Mouse (Mus musculus) forebrain, embryonic 13.5 days (tissue): ENCODE measurements around the gene Cox11. TPM values are rescaled to one million over a fixed set of nuclear protein-coding genes. Genes with fewer than 3 reads are reported as not detected.
A peak's percentile ranks its signal among the peaks of the same experiment; 100 is the strongest.

Source experiments
- ATAC-seq: fragments of 200-750 bp; cut with Nextera tagmentation; 2 replicates; pipeline ENCODE4 v1.8.0; 2017
- H3K27ac ChIP-seq: fragments of 300-500 bp; sonication (generic); 2 replicates; pipeline ENCODE4 v1.5.1; 2015; ENCODE audit warnings: inconsistent platforms, mild to moderate bottlenecking, moderate library complexity
- H3K27me3 ChIP-seq: fragments of 300-500 bp; sonication (generic); 2 replicates; pipeline ENCODE4 v1.6.1; 2015; ENCODE audit warnings: mild to moderate bottlenecking, inconsistent platforms
- H3K36me3 ChIP-seq: fragments of 300-500 bp; sonication (generic); 2 replicates; pipeline ENCODE4 v1.6.1; 2015; ENCODE audit warnings: mild to moderate bottlenecking, inconsistent platforms; ENCODE audit not compliant: poor library complexity, severe bottlenecking
- H3K4me1 ChIP-seq: fragments of 300-500 bp; sonication (generic); 2 replicates; pipeline ENCODE4 v1.6.1; 2015; ENCODE audit warnings: inconsistent platforms
- H3K4me2 ChIP-seq: fragments of 300-500 bp; sonication (generic); 2 replicates; pipeline ENCODE4 v1.6.1; 2015; ENCODE audit warnings: inconsistent platforms, mild to moderate bottlenecking, moderate library complexity
- H3K4me3 ChIP-seq: fragments of 300-500 bp; sonication (generic); 2 replicates; pipeline ENCODE4 v1.5.1; 2015; ENCODE audit warnings: mild to moderate bottlenecking, inconsistent platforms
- H3K9ac ChIP-seq: fragments of 300-500 bp; sonication (generic); 2 replicates; pipeline ENCODE4 v1.6.1; 2015; ENCODE audit warnings: mild to moderate bottlenecking, inconsistent platforms
- H3K9me3 ChIP-seq: fragments of 300-500 bp; sonication (generic); replicated peaks from 2 replicates; pipeline ENCODE4 v1.6.1; 2016; ENCODE audit warnings: inconsistent platforms
- WGBS: fragments of 180-500 bp; shearing (Covaris S2); methylation state at CpG from one replicate; pipeline ENCODE4 v1.1.7; 2015; 5-methylcytosine and 5-hydroxymethylcytosine counted together
- polyA plus RNA-seq: library from polyadenylated mRNA; unstranded; fragments of >200 nt; fragmentation: Nextera tagmentation; extraction: Ambion mirVana; gene quantifications from 2 replicates; pipeline ENCODE4 v1.2.1, GENCODE M21; 2015

Cox11 gene
- polyA plus RNA-seq, 1 experiment from 2014 or later, result 31.5 TPM

DNA sequence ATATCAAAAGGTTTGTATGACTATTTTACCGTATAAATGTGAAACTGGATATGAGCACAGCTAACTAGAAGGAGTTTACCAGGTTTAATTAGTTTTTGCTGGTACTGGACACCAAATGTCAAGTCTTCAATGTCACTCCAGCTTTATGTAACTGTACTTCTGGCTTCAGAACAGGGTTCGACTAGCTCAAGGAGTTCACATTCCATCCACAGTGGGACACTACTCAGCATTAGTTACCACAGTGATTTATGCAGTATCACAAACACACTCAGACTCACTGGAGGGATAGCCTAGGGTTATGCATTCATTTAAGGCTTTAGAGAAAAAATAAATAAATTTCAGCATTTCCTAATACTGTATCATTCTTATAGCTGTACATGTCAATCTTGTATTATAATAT, 5.5 kb upstream of the Cox11 start:
- no peak overlapping the region for H3K9ac ChIP-seq
- H3K4me3 ChIP-seq, result no peak overlapping the region
- H3K4me1 ChIP-seq, result peaks cover 14% of the 10 kb centered on the region
- WGBS, result 89% methylated on average over 2 of the region's 2 CpGs
- no peak for ATAC-seq
- no peaks in the 10 kb centered on the region for H3K27me3 ChIP-seq
- no peak overlapping the region for H3K27ac ChIP-seq
- H3K9me3 ChIP-seq, result no peaks in the 10 kb centered on the region
- no peak overlapping the region for H3K4me2 ChIP-seq
- 0 out of 2 replicates have a peak, but pooled peaks cover 4% of the 10 kb centered on the region for H3K36me3 ChIP-seq

DNA sequence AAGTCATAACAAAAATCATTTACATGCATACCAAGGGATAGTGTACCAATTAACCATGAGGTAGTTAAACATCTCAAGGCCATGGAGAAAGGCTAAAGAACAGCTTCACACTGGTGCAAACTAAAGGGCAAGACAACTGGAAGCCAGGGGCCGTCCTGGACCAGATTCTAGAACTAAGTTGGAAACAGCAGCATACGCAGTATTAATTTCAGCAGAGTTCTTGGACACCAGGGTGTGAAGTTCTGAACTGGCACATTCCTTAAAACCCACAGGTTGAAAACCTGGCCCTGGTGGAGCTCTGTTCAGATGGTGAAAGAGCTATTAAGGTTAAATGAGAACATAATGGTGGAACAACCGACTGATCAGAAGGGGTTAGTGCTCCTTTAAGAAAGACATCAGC, 3.3 kb upstream of the Cox11 start:
- no peak overlapping the region for H3K27ac ChIP-seq
- H3K4me1 ChIP-seq, result peaks cover 21% of the 10 kb centered on the region
- H3K9ac ChIP-seq, result no peak overlapping the region
- H3K4me3 ChIP-seq, result no peak overlapping the region
- H3K4me2 ChIP-seq, result no peak overlapping the region
- H3K27me3 ChIP-seq, result no peaks in the 10 kb centered on the region
- no peaks in the 10 kb centered on the region for H3K9me3 ChIP-seq
- no peak for ATAC-seq
- WGBS, result 91% methylated on average over 3 of the region's 3 CpGs
- H3K36me3 ChIP-seq, result 0 out of 2 replicates have a peak, but pooled peaks cover 4% of the 10 kb centered on the region

DNA sequence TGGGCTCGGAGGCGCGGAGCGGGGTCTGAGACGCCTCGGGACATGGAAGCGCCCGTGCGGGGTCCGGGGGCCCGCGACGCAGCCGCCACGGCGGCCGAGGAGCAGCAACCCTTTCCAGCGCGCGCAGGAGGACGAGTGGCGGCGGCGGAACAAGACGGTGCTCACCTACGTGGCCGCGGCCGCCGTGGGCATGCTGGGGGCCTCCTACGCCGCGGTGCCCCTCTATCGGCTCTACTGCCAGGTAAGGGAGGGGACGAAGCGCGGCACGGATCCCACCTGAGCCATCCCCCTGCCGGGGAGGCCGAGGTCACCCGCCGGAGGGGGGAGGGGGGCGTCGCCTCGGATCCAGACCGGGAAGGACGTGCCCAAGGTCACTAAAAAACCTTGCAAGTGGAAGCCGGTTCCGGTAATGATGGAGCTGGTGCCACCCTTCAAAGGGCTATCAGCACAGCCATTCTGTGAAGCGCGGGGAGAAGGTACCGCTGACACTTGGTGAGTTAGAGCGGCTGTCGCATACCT, 398 bp downstream of the Cox11 start:
- Histone ChIP-seq H3K9ac (peak overlapping the region; percentile 98), H3K36me3 (peaks cover 19% of the 10 kb centered on the region), H3K4me2 (peak overlapping the region; percentile 68), H3K4me3 (peak overlapping the region; percentile 97), H3K9me3 (no peaks in the 10 kb centered on the region), H3K27me3 (no peaks in the 10 kb centered on the region), H3K4me1 (peaks cover 28% of the 10 kb centered on the region), H3K27ac (peak overlapping the region; percentile 93)
- WGBS, result under 1% methylated on average over 54 of the region's 54 CpGs
- peak; percentile 34; the same call in 1 of the 2 replicates for ATAC-seq

DNA sequence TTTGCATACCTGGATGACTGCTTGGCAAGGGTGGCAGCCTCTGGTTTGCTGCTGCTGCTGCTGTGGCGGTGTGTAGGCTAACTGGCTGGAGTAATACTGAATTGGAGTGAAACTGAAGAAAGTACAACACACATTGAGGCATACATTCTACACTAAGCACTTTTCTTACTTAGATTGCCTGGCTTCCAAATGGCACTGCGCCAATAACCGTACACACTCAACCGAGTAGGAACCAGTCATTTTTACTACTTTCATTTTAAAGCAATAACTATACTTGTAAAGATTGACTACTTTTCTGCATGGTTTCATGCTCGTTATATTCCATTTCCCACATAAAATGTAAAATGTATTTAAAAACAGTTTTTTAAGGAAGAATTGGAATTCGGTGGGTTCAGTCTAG, 11.8 kb downstream of the Cox11 start:
- ATAC-seq, result no peak
- Histone ChIP-seq H3K9me3 (no peaks in the 10 kb centered on the region), H3K27ac (no peak overlapping the region), H3K4me3 (no peak overlapping the region), H3K27me3 (no peaks in the 10 kb centered on the region), H3K9ac (no peak overlapping the region), H3K4me2 (no peak overlapping the region), H3K4me1 (no peaks in the 10 kb centered on the region), H3K36me3 (peaks cover 63% of the 10 kb centered on the region)
- 93% methylated on average over 6 of the region's 6 CpGs for WGBS

DNA sequence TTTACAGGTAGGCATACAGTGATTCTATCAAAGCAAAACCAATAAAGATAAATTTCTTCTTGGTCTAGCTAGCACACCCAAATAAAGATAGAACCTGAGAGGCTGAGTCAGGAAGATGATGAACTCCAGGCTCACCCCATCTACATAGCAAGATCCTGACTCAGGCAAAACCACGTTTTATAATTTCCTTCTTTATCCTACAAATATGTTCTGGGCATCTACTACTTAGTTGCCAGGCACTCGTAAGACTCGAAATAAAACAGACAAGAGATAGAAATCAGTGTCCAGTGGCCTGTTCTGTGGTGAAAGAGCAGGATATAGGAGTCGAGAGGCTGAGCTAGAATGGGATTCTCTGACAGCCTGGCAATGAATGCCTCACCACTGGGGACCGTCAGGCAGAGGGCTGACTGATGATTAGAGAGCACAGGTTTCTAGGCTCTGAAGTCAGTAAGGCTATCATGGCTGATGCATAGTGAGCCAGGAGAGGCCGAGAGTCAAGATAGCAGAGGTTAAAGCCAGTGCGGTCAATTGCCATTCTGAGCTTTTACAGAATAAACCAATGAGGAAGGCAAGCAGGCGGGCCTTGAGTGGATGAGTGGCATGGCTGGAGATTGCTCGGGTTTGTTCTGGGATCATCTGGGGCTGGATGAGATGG, 12.4 kb downstream of the Cox11 start:
- Histone ChIP-seq H3K4me1 (no peaks in the 10 kb centered on the region), H3K27me3 (no peaks in the 10 kb centered on the region), H3K36me3 (peaks cover 58% of the 10 kb centered on the region), H3K27ac (no peak overlapping the region), H3K9me3 (no peaks in the 10 kb centered on the region), H3K9ac (no peak overlapping the region), H3K4me2 (no peak overlapping the region), H3K4me3 (no peak overlapping the region)
- no peak for ATAC-seq
- 88% methylated on average over 9 of the region's 9 CpGs for WGBS

DNA sequence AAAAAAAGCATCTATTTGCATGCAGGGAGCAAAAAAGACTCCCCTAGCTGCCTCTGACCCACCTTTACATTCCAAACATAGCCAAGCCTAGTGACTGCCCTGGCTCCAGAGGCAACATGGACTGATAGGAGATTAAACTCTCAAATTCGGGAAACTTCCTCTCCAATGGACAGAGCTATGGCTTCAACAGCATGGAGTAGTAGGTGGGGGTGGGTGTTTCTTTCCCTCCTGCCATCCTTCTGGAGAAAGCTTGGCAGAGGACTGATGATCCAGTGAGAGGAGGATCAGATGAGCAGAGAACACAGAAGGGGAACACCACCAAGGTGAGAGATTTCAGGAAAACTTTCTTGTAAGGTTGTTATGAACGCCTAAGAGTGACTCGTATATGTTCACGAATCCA, 14.6 kb downstream of the Cox11 start:
- Histone ChIP-seq H3K27ac (no peak overlapping the region), H3K9me3 (no peaks in the 10 kb centered on the region), H3K9ac (no peak overlapping the region), H3K4me1 (no peaks in the 10 kb centered on the region), H3K36me3 (peaks cover 52% of the 10 kb centered on the region), H3K4me2 (no peak overlapping the region), H3K4me3 (no peak overlapping the region), H3K27me3 (no peaks in the 10 kb centered on the region)
- ATAC-seq, result no peak
- 86% methylated on average over 4 of the region's 4 CpGs for WGBS

DNA sequence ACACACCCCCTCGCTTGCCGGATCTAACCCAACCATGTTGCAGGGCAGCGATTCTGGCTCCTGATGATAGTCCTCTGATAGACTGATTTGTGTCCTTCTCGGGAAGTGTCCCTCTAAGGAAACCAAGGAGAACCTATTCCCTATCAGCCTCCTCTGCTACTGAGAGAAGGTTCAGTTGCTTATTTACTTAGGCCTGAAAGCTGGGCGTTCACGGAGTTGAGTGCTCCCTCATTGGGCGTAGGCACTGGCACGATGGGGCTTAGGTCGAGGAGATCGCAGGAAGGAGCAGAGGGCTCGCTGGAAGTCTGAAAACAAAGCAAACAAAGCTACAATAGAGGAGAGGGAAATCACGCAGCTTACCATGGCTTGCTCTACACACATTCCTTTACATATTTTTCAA, 19.6 kb downstream of the Cox11 start:
- no peak overlapping the region for H3K9ac ChIP-seq
- no peak overlapping the region for H3K4me3 ChIP-seq
- no peak overlapping the region for H3K27ac ChIP-seq
- no peaks in the 10 kb centered on the region for H3K27me3 ChIP-seq
- no peak for ATAC-seq
- H3K9me3 ChIP-seq, result no peaks in the 10 kb centered on the region
- H3K36me3 ChIP-seq, result peaks cover 22% of the 10 kb centered on the region
- 91% methylated on average over 12 of the region's 12 CpGs for WGBS
- H3K4me2 ChIP-seq, result no peak overlapping the region
- H3K4me1 ChIP-seq, result no peaks in the 10 kb centered on the region

DNA sequence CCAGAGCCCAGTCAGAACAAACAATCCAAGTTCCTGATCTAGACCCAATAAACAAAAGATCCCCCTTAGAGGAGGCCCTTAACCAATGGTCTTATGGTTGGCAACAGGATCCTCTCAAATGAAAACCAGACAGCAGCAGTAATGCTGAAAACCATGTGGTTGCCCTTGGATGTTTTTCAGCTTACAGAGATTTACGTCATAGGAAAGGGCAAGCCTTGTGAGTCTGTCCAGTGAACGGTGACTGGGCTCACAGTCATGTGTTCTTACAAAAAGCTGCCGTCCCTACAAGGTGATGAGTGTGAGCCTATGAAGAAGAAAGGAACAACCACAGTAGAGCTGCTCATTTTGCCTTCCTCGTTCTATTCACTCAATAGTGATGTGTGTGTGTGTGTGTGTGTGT, 22.7 kb downstream of the Cox11 start:
- ATAC-seq, result no peak
- Histone ChIP-seq H3K27me3 (no peaks in the 10 kb centered on the region), H3K9me3 (no peaks in the 10 kb centered on the region), H3K9ac (no peak overlapping the region), H3K27ac (no peak overlapping the region), H3K4me1 (peaks cover 29% of the 10 kb centered on the region), H3K36me3 (peaks cover 15% of the 10 kb centered on the region), H3K4me2 (no peak overlapping the region), H3K4me3 (no peak overlapping the region)
- 88% methylated on average over 4 of the region's 4 CpGs for WGBS

DNA sequence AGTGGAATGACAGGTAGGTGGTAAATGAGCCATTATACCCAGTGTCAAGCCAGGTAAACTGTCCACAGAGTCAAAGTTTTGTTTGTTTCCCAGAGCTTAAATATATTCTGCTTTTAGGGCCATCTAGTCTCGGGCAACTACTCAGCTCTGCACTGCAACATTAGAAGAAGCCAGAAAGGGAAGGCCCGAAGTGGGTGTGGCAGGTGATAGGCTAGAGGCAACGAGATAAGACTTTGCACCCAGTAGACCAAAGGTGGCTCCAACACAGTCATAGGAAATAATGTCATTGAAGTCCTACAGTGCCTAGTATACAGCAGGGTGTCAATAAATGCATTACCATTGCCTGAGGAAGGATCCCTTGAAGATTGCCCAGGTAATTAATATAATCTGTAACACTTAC, 25.1 kb downstream of the Cox11 start:
- Histone ChIP-seq H3K4me3 (no peak overlapping the region), H3K9ac (no peak overlapping the region), H3K4me1 (peaks cover 36% of the 10 kb centered on the region), H3K4me2 (no peak overlapping the region), H3K27ac (no peak overlapping the region), H3K36me3 (peaks cover 3% of the 10 kb centered on the region; the same call in 1 of the 2 replicates), H3K27me3 (no peaks in the 10 kb centered on the region), H3K9me3 (no peaks in the 10 kb centered on the region)
- ATAC-seq, result no peak
- WGBS, result 78% methylated on average over 3 of the region's 3 CpGs

DNA sequence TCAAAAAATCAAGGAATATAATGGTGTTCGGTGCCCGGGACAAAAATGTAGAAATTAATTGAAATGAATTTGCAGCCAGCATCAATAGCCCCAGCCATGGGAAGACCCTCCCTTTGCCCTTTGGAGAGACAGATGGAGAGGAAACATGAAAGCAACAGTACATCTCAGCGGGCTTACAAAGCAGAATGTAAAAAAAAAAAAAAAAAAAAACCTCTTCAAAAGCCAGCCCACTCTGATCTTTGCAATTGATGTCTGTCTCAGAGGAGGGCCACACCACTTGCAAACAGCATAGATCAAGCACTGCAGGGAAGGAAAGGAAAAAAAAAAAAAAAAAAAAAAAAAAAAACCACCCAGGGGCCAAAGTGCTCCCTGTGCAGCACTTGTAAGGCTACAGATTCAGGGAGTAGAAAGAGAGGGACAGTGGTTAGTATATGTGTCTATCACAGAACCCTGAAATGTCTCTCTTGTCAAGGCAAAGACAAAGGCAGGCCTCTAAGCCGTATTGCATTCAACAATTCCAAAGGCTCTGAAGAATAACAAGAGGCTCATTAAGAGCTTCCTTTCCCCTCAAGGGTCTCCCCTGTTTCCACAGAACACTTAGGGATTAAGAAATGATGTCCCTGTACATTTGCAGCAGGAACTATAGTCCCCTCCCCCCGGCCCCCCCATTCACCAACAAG, 25.8 kb downstream of the Cox11 start:
- 13% methylated on average over 5 of the region's 5 CpGs for WGBS
- Histone ChIP-seq H3K27me3 (no peaks in the 10 kb centered on the region), H3K27ac (peak overlapping the region; percentile 52; the same call in 1 of the 2 replicates), H3K36me3 (peaks cover 3% of the 10 kb centered on the region; the same call in 1 of the 2 replicates), H3K9ac (no peak overlapping the region), H3K4me1 (peaks cover 36% of the 10 kb centered on the region), H3K4me2 (no peak overlapping the region), H3K4me3 (no peak overlapping the region), H3K9me3 (no peaks in the 10 kb centered on the region)
- peak; percentile 62; the same call in 1 of the 2 replicates for ATAC-seq

DNA sequence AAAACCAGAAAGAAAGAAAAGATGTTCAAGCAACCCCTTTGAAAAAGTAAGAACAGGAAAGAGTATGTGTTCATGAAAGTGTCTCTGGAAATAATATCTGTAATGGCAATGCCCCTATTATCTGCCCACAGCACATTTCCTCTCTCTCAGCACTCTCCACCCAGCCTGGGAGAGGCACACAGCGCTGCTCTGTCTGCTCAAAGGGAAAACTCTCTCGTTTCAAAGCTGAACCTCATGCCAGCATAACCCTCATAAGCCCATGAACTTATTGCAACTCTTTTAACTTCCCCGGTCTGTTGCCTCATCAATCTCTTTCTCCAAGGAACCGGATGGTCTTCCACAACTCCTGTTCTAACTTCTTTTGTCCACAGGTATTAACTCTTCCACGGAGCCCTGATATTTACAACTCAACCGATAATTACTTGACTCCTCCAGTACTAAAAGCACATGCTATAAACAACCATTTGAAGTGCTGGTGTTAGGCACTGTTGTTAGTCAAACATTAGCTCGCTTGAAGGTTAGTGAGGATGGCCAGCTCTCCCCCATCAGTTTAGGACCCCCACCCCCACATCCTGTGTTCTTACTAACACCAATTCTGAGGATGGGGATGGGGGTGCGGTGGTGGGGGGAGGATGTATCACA, 26.5 kb downstream of the Cox11 start:
- Histone ChIP-seq H3K4me3 (no peak overlapping the region), H3K27me3 (no peaks in the 10 kb centered on the region), H3K4me1 (peaks cover 36% of the 10 kb centered on the region), H3K9ac (no peak overlapping the region), H3K27ac (peak overlapping the region; percentile 52), H3K4me2 (no peak overlapping the region), H3K9me3 (no peaks in the 10 kb centered on the region), H3K36me3 (peaks cover 4% of the 10 kb centered on the region; the same call in 1 of the 2 replicates)
- WGBS, result 23% methylated on average over 8 of the region's 8 CpGs
- ATAC-seq, result 0 out of 2 replicates have a peak, but pooled peaks have one; percentile 14

DNA sequence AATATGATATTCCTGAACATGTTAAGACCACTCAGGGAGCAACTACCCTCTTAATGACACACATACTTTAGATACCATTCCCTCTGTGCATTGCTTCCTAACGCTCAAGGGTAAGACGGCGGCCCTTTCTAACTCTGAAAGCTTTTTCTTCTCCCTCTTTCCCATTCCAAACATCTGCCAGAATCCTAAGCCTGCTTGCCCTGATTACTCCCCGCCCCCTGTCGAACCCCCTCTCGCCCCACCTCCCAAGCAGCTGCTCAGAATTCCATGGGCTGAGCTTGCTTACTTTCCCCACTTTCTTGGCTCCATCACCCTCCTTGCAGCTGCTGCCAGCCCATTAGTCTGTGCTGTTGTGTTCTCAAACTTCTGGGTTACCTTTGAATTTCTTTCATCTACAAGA, 27.2 kb downstream of the Cox11 start:
- peak; percentile 60 for ATAC-seq
- WGBS, result 3% methylated on average over 6 of the region's 6 CpGs

More for the DNA sequence above, 27.2 kb downstream of the Cox11 start:
- H3K4me1 ChIP-seq, result peaks cover 36% of the 10 kb centered on the region
- peaks cover 6% of the 10 kb centered on the region; the same call in 1 of the 2 replicates for H3K36me3 ChIP-seq
- H3K27me3 ChIP-seq, result no peaks in the 10 kb centered on the region
- H3K4me3 ChIP-seq, result no peak overlapping the region
- no peaks in the 10 kb centered on the region for H3K9me3 ChIP-seq
- no peak overlapping the region for H3K9ac ChIP-seq
- no peak overlapping the region for H3K4me2 ChIP-seq
- peak overlapping the region; percentile 52; the same call in 1 of the 2 replicates for H3K27ac ChIP-seq
